Mouse (Mus musculus) small intestine, adult 2 months (tissue): Measurements from ENCODE around the gene Setd7. TPM values are rescaled to one million over a fixed set of nuclear protein-coding genes. Genes with fewer than 3 reads are reported as not detected.
A peak's percentile ranks its signal among the peaks of the same experiment; 100 is the strongest.

Source experiments
- H3K27ac ChIP-seq: fragments of 200-500 bp; 2 replicates; pipeline ENCODE4 v1.5.1; 2012; ENCODE audit warnings: low read depth, low read length, control low read depth, inconsistent platforms; ENCODE audit not compliant: insufficient read depth
- H3K27me3 ChIP-seq: fragments of 200-500 bp; 2 replicates; pipeline ENCODE4 v1.6.1; 2012; ENCODE audit warnings: mild to moderate bottlenecking, moderate library complexity, low read length, inconsistent platforms; ENCODE audit not compliant: control insufficient read depth, insufficient read depth
- H3K36me3 ChIP-seq: fragments of 200-500 bp; 2 replicates; pipeline ENCODE4 v1.6.1; 2012; ENCODE audit warnings: mild to moderate bottlenecking, low read length, control low read depth, inconsistent platforms; ENCODE audit not compliant: control insufficient read depth, insufficient read depth
- H3K4me1 ChIP-seq: fragments of 200-500 bp; 2 replicates; pipeline ENCODE4 v1.6.1; 2012; ENCODE audit warnings: low read length, inconsistent platforms, mixed read lengths; ENCODE audit not compliant: control insufficient read depth, insufficient read depth, insufficient read length
- H3K4me3 ChIP-seq: fragments of 200-500 bp; 2 replicates; pipeline ENCODE4 v1.5.1; 2012; ENCODE audit warnings: low read depth, mild to moderate bottlenecking, control low read depth, inconsistent platforms, low read length, moderate library complexity
- CTCF ChIP-seq: fragments of 200-500 bp; IDR thresholded peaks from 2 replicates; pipeline ENCODE4 v1.5.1; 2012; ENCODE audit warnings: low read depth, mild to moderate bottlenecking, control low read depth, inconsistent platforms, low read length, moderate library complexity, mixed read lengths; ENCODE audit not compliant: insufficient replicate concordance, insufficient read length; ENCODE audit errors: extremely low read depth
- POLR2A ChIP-seq: fragments of 200-500 bp; IDR thresholded peaks from 2 replicates; pipeline ENCODE4 v1.6.1; 2012; ENCODE audit warnings: low read depth, mild to moderate bottlenecking, control low read depth, inconsistent platforms, low read length, moderate library complexity
- WGBS: fragments of 180-500 bp; shearing (Covaris S2); methylation state at CpG from one replicate; pipeline ENCODE4 v1.1.7; 2018; 5-methylcytosine and 5-hydroxymethylcytosine counted together
- polyA plus RNA-seq: library from polyadenylated mRNA; depleted of rRNA; stranded (reverse); fragments of >200 nt; gene quantifications from 2 replicates; pipeline ENCODE4 v1.2.3, GENCODE M21; 2012

Setd7 gene
- polyA plus RNA-seq, 1 experiment, result 8.9 TPM

- peaks cover under 1% of the 10 kb centered on the region for H3K36me3 ChIP-seq
- TF ChIP-seq POLR2A (no peak), CTCF (no peak)
- no peak overlapping the region for H3K27ac ChIP-seq
- WGBS, result 92% methylated on average over 4 of the region's 4 CpGs
- H3K27me3 ChIP-seq, result no peaks in the 10 kb centered on the region
- peaks cover 21% of the 10 kb centered on the region for H3K4me1 ChIP-seq
- H3K4me3 ChIP-seq, result no peak overlapping the region
These were observed 5.8 kb downstream of the Setd7 start for GRCm38 (mm10) chr3:51554836-51555235.

- Histone ChIP-seq H3K4me1 (peaks cover 22% of the 10 kb centered on the region), H3K27ac (peak overlapping the region; percentile 76; the same call in 1 of the 2 replicates), H3K36me3 (peaks cover 6% of the 10 kb centered on the region), H3K4me3 (no peak overlapping the region), H3K27me3 (no peaks in the 10 kb centered on the region)
- TF ChIP-seq POLR2A (no peak), CTCF (no peak)
- 58% methylated on average over 9 of the region's 9 CpGs for WGBS
These were observed 6.6 kb downstream of the Setd7 start for GRCm38 (mm10) chr3:51554067-51554466.

DNA sequence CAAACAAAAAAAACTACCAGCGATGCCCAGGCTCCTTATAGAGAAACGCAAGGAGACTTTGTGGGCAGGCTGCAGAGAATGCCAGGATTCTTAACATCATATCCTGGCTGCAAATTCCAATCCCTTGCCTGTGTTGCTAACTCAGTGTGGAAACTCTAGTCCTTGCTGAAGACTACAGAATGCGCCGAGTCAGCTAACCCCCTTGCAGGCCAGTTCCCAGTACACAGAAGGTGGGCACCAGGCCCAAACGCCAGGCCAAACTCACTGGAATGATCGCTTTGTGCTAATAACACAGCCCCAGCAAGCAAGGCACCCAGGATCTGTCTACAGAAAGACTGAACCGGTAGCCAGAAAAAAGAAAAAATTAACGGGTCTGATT, 7.2 kb downstream of the Setd7 start:
- TF ChIP-seq POLR2A (no peak), CTCF (no peak)
- peaks cover 24% of the 10 kb centered on the region for H3K4me1 ChIP-seq
- H3K27me3 ChIP-seq, result no peaks in the 10 kb centered on the region
- peak overlapping the region; percentile 76 for H3K27ac ChIP-seq
- H3K4me3 ChIP-seq, result peak overlapping the region; percentile 31; the same call in 1 of the 2 replicates
- H3K36me3 ChIP-seq, result peaks cover 9% of the 10 kb centered on the region
- 28% methylated on average over 8 of the region's 8 CpGs for WGBS

DNA sequence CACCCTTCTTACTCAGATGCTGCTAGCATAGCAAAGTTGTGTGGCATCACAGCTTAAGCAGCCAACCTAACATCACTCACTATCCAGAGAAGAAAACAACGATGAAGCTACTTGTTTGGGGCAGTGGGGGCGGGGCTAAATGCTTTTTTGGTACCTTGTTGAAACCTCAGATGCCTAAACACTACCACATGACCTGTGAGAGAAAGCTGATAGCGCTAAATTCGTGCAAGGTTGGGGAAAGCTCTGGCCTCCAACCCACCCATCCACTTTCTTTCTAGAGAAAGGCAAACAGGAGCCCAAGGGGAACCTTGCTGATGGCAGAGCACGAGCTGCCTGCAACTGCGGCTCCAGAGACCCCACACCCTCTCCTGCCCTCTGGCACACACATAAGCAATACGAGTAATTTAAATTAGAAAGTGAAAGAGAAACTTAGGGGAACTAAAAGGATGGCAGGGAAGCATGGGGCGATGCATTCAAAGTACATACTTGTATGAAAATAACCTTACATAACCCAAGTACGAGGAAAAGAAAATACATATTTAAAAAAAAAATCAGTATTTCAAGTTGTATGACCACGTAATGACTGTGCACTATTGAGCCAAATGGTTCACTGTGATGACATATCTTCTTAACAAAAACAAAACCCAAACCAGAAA, 7.7 kb downstream of the Setd7 start:
- peak overlapping the region; percentile 63 for H3K4me3 ChIP-seq
- H3K4me1 ChIP-seq, result peaks cover 21% of the 10 kb centered on the region
- peaks cover 9% of the 10 kb centered on the region for H3K36me3 ChIP-seq
- peak overlapping the region; percentile 76 for H3K27ac ChIP-seq
- 5% methylated on average over 10 of the region's 10 CpGs for WGBS
- no peak for TF ChIP-seq POLR2A
- no peak for TF ChIP-seq CTCF
- H3K27me3 ChIP-seq, result no peaks in the 10 kb centered on the region

DNA sequence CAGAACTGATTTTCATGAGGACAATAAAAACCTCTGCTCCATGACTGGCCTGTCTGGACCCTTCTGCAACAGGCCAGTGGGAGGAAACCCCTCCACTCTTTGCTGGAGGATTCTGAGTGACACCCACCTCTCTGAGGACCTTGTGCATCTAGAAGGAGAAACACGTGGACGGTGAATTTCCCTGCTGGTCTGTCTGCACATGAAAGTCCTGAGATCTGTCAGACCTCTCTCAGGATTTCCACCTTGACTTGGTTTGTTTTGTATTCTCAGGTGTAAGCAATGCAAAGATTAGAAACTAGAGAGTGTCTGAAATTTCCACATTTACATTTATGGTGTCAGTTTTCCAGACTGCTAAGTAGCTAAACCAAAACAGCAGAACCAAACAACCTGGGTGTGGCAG, 8.5 kb downstream of the Setd7 start:
- Histone ChIP-seq H3K4me1 (peaks cover 21% of the 10 kb centered on the region), H3K27ac (peak overlapping the region; percentile 69), H3K27me3 (no peaks in the 10 kb centered on the region), H3K4me3 (no peak overlapping the region), H3K36me3 (peaks cover 10% of the 10 kb centered on the region)
- no peak for TF ChIP-seq POLR2A
- TF ChIP-seq CTCF, result no peak
- WGBS, result 80% methylated on average over 2 of the region's 2 CpGs

- TF ChIP-seq CTCF (no peak), POLR2A (no peak)
- Histone ChIP-seq H3K4me3 (no peak overlapping the region), H3K36me3 (peaks cover 13% of the 10 kb centered on the region), H3K4me1 (peaks cover 14% of the 10 kb centered on the region; the same call in 1 of the 2 replicates), H3K27ac (no peak overlapping the region), H3K27me3 (no peaks in the 10 kb centered on the region)
- WGBS, result 87% methylated on average over 17 of the region's 17 CpGs
These were observed 11.6 kb downstream of the Setd7 start for GRCm38 (mm10) chr3:51548987-51549579.

- H3K27me3 ChIP-seq, result no peaks in the 10 kb centered on the region
- H3K4me1 ChIP-seq, result peaks cover 7% of the 10 kb centered on the region; the same call in 1 of the 2 replicates
- no peak overlapping the region for H3K4me3 ChIP-seq
- H3K36me3 ChIP-seq, result peaks cover 17% of the 10 kb centered on the region
- 66% methylated on average over 6 of the region's 6 CpGs for WGBS
- H3K27ac ChIP-seq, result no peak overlapping the region
- TF ChIP-seq CTCF, result no peak
- no peak for TF ChIP-seq POLR2A
These were observed 13.1 kb downstream of the Setd7 start for GRCm38 (mm10) chr3:51547577-51547976.
